Mouse (Mus musculus) mesoderm, embryonic 11.5 days (tissue): ENCODE results near the gene Paxx.

Experiments
- DNase-seq: peaks from one replicate; pipeline ENCODE4 v3.0.0-alpha.2; 2012; ENCODE audit warnings: low read depth, low spot score

The Paxx gene

DNA sequence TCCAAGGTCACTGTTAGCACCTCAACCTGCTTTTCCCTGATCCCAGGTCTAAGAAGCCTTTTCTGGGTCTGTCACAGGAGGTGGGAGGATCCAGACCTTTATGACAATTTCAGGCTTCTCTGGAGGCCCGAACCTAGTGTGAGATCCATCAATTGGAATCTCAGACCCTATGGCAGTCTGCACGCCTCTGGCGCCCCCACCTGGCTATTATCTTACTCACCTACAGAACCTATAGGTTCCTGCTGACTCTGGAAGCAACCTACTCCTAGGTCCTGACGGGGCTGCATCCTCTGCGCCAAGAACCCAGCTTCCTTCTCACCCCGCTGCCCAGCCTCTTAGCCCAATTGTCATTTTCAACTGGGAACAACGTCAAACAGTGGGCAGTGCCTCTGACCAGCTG, 22.1 kb upstream of the Paxx start:
- DNase-seq: no peak

DNA sequence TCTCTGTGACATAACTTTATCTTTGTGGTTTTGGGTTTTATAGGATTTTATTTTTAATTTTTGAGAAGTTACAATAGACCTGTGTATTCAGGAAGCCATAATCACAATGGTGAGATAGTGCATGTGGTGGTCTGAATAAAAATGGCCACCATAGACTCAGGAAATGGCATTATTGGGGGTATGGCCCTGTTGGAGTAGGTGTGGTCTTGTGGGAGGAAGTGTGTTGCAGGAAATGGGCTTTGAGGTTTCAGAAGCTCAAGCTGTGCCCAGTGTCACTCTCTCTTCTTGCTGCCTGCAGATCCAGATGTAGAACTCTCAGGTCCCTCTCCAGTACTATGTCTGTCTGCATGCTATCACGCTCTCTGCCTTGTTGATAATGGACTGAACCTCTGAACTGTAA, 19.6 kb upstream of the Paxx start:
- no peak for DNase-seq

DNA sequence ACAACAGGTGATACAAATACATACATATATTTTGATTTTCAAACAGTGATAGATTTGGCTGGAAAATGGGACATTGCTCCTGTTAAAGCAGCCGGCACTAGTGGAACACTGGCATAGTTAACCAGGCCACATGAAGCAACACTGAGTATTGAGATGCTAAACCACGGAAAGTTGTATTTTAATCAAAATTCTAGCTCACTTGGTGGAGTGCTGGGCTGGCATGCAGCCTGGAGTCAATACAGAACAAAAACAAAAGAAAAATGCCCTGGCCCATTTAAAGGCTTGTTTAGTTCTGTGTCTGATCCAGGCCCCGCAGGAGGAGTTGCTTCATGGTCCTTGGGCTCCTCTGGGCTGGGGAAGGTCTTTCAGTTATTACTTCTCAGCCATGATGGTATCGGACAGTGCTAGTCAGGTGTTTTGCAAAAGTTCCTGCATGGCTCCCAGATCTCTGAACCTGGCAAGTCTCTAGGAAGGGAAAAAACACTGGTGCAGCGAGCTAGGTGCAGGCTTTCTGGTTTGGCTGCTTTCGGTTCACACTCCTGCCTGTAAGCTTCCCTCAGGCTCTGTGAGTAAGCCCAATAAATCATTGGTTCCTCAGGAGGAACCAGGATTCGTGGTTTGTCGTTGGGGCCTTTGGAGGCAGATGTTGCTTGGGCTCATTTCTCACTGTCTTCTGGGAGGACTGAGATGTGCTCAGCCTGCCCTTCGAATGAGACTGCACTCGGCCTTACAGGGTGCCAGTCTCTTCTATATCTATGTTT, 18.8 kb upstream of the Paxx start:
- no peak for DNase-seq

DNA sequence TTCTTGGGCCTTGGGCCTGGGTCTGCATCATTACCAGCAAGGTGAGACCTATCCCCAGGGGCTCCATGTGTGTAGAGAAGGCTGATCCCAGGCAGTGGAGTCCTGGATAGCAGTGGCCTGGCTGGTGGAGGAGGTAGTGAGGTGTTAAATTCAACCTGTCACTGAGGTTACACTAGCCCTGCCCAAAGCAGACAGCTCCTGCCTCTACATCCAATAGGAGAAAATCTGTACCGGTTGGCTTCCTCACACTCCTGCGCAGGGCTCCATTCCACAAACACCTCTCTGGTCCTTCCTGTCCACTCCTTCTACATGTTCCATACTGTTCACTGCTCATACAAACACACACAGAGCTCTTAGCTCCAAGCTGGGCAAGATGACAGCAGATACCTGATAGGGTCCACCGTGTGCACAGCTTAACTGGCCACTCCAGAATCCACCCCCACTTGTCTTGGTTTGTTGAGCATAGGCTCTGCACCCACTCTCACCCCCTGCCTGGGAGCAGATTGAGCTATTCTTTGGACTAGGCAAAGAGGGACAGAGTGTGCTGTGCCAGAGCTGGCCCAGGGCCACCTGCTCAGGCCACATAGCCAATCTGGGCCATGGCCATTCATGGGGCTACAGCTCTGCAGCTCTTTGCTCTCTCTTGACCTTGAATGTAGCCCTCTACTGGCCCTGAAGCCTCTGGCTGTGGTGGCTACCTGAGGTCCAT, 17.2 kb upstream of the Paxx start:
- no peak for DNase-seq

DNA sequence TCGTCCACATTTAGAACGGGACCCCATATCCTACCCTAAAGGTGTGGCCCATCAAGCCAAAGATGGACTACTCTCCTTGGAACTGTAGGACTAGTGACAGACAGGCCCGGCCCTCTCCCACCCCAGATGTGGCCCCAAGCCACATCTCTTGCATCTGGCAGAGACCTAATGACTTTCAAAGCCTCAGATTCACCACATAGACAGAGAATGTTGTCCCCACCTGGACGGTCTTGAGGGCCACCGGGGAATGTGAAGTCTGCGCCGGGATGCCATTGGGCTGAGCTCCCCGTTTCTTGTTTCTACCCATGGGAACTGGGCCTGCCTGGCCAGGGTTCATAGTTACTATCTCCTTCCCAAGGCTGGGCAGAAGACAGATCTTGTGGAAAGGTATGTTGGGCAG, 16.6 kb upstream of the Paxx start:
- no peak for DNase-seq

DNA sequence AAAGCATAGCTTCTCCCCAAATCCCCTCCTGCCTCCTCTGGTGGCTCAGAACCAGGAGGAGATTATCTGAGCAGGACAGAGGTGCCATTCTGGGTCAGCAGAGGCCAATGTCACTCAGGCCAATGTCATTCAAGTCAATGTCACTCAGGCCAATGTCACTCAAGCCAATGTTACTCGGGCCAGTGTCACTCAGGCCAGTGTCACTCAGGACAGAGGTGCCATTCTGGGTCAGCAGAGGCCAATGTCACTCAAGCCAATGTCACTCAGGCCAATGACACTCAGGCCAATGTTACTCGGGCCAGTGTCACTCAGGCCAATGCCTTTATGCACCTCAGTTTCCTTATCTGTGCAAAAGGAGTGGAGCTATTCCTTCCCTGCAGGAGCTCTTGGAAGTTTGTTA, 11.7 kb upstream of the Paxx start:
- DNase-seq: no peak

DNA sequence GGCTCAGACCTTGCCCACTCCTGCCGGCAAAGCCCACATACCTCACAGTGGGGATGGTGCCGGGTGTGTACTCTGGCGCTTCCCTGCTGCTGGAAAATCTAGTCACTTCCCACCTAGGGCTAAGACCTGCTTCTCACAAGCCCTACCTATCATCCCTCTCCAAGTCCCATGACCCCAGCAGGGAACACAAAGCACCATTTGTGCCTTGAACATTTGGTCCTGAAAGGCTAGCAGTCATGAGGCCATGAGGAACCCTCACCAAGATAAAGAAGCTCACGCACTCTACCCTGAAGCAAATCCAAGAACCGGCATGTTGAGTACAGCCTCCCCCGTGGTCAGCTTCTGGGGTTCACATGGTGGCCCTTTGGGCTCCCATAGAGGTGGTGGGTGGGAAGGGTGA, 9.1 kb upstream of the Paxx start, which contains the start of gene Ptgds:
Gene Ptgds, minus strand, starts transcription at position 78 of the 400 bp plus-strand sequence.
- DNase-seq: no peak

DNA sequence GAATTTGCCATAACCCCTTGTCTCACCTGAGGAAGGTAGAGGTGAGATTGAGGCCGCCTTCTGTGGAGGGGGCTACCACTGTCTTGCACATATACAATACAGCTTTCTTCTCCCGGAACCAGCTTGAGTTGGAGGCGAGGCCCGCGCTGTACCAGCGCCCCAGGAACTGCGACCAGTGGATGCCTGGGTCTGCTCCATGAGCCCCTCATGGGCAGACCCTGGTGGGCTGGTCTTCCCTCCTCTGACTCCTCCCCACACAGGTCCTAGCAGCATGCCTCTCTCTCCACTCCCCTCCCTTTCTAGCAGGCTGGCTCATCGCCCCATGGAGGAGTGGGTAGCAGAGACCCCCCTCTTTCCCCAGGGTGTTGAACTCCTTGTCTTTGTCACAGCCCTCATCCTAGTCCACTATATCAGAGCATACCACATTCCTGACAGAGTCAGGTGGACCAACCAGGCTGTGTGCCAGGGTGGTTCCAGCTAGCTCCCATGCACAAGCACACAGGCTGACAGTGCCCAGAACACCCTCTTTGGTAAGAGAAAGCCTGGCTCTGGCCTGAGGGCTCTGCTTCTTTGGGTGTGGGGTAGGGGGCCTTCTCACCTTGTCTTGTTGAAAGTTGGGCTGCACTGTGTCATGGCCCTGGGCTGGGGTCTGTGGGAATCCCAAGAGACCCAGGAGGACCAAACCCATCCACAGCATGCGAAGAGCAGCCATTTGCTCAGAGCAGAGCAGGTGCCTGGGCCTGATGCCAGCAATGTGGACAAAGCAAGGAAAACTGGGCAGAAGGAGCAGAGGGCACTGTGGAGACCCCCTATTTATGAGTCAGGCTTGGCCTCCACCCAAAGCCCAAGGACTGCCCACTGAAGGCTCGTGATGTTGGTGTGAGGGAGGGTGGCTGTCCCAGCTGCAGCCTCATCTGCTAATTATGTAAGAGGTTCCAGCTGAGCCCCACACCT, 8.3 kb upstream of the Paxx start:
- DNase-seq: no peak

DNA sequence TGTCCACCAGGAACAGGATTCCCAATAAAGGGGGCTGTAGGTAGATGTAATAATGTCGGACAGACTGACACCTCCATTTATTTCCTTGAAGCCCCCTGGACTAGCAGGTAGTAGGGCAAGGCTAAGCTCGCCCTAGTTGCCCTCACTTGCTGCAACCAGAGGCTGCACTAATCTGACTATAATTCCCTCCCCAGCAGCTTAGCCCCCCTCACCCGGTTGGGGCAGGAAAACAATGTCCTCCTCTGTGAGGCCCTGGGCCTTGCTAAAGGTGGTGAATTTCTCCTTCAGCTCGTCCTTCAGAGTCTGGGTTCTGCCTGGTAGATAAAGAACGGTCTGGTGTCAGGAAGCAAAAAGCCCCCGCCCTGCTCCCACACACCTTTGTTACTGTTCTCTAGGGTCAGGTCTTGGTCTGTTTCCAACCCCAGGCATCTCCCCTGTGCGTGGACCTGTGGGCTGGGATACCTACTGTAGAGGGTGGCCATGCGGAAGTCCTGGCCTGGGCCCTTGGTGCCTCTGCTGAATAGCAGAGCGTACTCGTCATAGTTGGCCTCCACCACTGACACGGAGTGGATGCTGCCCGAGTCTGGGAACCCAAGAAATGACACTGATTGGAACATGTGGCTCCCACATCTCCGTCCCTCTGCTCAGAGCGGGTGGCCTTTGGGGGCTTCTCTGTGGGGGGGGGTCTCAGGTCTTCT, 6.9 kb upstream of the Paxx start:
- no peak for DNase-seq

DNA sequence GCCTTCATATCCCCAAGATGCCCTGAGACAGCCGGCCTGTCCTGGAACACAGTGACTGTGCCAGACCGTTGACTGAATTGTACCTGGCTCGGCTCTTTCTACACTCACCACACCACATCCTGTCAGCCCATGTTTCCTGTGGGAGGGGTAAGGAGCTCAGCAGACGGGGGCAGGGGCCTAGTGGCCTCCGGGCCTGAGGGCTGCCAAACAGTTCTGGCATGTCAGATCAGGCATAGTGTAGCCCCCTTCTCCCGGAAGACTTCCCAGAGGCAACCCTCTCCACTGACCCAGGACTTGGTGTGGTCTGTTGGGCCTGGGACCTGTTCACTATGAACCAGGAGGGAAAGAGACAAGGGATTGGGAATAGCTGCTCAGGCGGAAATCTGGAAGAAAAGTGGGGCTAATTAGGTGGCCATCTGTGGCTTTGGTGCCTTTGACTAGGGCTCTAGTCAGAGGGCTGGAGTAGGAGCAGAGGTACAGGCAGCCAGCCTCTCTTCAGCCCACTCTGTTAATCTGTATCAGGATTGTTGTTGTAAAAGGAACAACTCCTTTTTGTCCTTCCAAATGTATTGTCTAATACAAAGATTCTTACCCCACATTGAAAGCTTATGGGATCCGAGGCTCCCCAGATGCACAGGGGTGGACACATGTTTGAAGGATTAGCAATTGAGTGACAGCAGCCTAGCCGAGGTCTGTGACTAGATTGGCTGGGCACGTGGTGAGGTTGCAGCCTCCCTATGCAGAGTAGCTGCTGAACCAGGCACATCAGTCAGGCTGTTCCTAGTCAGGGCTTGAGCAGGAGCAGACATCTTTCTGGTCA, 5.1 kb upstream of the Paxx start:
- DNase-seq: peak; percentile 4

DNA sequence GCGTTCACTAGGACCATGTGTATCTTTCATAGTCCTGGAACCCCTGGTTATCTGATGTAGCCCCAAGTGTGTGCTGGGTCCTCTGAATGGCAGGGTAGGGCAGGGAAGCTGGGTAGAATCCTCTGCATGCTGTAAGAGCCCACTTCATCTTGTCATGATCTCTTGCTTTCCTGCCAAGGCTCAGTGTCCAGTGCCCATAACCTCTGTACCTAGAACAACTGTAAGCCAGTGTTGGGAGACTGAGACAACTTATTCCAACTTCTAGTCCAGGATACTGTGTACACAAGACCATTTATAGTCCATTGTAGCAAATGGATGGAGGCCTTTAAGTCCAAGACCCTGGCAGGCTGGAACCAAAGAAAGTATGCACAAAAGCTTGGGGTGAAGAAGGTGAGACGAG, 4.4 kb upstream of the Paxx start:
- no peak for DNase-seq

DNA sequence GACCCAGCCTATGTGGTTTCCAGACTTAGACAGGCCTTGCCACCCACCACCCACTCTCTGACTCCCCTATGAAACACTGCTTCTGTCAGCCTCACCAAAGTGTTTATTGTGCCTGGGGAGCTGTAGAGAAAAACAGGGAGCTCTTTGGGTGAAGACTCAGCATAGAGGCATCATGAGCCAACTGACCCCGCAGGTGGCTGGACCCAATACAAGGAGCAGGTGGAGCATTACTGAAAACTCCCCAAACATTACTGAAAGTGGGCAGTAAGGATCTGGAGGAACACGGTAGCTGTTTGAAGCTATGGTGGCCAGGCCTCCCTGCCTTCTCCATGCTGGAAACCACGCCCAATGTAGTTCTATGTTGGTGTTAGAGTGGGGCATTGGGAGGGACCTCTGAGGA, 2.7 kb upstream of the Paxx start:
- no peak for DNase-seq

DNA sequence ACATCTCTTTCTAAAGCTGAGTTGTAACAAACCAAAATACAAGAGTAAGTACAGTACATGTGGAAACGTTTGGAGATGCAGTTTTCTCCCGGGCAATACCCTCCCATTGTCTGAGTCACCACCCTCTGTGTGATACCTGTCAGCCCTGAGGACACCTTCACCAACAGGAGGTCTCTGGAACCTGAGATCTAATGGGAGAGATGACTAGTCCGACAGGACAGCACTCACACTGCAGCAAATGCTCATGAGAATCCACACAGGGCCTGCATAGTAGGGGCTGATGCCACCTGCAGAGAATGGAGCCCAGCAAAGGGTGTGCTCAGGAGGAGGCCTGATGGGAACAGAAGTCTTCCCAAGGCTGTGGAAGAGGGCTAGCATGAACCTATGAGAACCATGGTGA, 513 bp upstream of the Paxx start:
- no peak for DNase-seq

DNA sequence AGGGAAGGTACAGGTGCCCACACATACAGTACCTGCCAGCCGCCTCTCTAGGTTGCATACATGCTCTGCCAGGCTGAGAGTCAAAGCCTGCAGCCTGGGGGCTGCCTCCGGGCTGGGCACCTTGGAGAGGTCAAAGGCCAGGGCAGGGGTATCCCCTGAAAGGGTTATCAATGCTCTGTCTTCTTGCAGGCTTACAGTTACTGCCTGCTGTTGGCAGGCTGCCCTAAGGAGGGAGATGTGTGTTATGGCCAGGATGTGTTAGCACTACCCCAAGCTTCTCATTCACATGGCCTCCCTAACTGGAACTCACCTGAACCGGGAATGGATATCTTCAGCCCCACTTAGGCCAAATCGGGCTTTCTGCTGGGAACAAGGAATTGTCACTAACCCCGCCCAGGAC, 759 bp downstream of the Paxx start:
- no peak for DNase-seq

DNA sequence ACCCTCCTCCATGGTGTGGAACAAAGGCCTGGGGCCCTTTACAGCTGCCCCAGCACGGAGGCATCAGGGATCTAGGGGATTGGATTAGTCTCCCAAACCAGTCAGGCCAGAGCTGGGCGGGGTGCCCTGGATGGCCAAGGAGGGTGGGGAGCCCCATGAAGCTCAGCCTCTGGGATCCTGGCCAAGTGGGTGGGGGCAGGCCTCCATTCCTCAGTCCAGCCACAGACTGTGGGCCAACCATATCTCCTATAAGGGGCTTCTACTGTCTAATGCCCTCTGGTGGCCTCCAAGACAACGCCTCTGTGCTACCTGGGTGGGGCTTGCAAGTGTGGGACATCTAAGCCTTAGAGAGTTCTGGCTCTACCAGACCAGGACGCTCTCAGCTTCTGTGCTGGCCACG, 2.0 kb downstream of the Paxx start:
- DNase-seq: no peak

DNA sequence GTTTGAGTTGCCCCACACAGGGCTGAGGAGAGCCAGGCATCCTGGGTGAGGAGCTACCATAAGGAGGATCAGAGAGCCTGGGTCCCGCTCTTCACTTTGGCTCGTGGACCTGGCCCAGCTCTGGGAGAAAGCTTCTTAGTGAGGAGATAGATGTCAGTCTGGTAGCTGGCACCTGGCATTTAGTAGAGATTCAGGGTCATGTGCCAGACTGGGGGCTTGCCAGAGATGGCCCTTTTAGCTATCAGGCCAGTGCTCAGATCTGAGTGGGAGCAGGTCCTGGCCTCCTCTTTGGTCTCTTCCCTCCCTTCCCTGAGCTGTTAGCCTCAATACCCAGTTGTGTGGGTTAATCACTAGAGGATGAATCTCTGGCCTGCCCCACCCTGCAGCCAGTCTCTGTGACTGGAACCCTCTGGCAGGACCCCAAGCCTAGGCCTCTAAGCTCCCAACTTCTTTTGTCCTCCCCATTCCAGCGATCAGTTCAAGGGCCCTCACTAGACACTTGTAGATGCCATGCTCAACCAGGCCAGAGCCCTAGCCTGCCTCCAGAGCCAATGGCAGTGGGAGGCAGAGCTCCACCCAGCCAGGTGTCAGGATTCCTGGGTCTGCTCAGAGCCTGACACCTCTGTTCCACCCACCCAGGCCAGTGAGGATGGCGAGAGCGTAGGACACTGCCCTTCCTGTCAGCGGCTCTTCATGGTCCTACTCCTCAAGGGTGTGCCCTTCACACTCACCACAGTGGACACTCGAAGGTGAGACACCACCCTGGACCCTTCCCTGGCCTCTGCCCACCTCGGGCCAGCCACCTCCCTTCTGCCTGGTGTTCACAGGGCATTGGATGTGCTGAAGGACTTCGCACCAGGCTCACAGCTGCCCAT, 3.6 kb downstream of the Paxx start:
- no peak for DNase-seq

DNA sequence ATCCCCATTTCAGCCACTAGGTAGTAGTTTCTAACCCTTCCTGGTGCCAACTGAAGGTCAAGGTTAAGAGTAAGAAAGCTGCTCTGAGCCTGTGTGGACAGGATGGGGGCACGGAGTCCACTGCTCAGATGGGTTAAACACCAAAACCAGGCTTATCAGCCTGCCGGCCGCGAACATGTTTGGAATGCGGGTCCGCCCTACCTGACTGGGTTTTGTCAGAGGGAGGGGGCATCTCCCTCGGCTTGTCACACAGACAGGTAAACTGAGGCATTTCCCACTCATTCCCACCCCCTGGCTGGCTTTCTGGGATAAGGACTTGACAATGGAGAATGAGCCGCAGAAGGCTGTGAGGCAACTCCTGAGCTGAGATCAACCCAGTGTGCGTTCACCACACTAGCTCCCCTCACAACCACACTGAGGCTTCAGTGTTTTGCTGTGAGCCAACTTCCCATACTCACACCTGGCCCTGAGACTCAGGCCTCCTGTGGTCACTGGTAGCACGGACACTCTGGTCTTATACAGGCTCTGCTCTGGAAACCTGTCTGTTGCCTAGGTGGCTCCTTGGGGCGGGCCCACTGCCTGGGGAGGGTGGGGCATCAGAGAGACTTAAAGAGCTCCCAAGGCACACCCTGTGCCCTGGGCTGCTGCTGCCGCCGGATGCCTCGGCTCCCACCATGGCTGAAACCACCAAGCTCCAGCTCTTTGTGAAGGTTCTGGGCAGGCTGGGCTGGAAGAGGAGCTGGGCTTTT, 4.5 kb downstream of the Paxx start, which contains the start of gene Clic3:
Gene Clic3, plus strand, starts transcription at position 634 of the 749 bp plus-strand sequence.
- no peak for DNase-seq

DNA sequence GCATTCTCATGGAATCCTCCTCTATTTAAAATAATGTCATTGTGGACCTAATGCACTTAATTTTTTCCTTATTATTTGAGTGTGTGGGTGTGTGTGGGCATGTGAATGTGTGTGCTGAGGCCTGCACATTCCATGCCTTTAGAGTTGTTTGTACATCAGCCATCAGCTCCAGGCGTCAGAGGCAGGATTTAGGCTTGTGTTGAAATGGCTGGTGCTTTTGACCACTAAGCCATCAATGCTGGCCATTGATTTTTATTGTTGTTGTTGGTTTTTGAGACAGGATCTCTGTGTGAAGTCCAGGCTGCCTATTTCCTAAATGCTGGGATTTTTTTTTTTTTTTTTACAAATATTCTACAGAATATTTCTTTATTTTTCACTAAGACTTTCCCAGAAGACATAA, 7.9 kb downstream of the Paxx start:
- no peak for DNase-seq
